Comparison of ENCODE assay signal across 17 mouse cellular contexts in the genomic region with DNA sequence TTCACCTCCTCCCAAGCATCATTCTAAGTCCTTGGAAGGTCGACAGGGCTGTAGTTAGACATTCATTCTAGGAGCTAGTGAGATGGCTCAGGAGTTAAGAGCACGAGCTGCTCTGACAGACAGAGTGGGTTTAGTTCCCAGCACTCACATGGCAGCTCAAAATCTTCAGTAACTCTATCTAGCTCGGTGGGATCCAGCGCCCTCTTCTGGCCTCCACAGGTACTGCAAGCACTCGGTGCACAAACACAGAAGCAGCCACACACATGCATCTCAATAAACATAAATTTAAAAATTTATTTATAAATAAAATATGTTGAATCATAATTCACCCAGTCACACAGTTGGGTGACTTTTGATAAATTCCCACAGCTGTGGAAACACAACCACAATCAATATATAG.
DNase-seq lines count a peak whose midpoint lies in the region; ATAC-seq and TF ChIP-seq lines count a peak whose summit lies in the region.
"Had no signal": no experiment of that assay in that cellular context is flagged by ENCODE, and none has a peak within 500 bp of the region (broad histone marks: within the 10 kb centered on the region; RNA-seq: fewer than 3 reads in every experiment).

No protein-coding gene starts in this region.

- peaks cover 20% of the 10 kb centered on the region; the same call in 1 of the 2 replicates for H3K9me3 ChIP-seq in liver, embryonic 12.5 days (replicated peaks)
- H3K9me3 ChIP-seq in ES-Bruce4 (replicated peaks; ENCODE audit: control insufficient read depth, insufficient read depth, low read length, poor library complexity, severe bottlenecking), result no peaks in the 10 kb centered on the region; the same call in 1 of the 2 replicates
- 0 out of 2 replicates have a peak, but pooled peaks cover 3% of the 10 kb centered on the region for H3K9me3 ChIP-seq in forebrain, embryonic 15.5 days
- H3K9me3 ChIP-seq: forebrain, embryonic 13.5 days; heart, embryonic 15.5 days; kidney, embryonic 15.5 days had no signal

- H3K36me3 ChIP-seq in liver, adult 2 months (ENCODE audit: control insufficient read depth, insufficient read depth, low read length), result no peaks in the 10 kb centered on the region
- H3K36me3 ChIP-seq in liver, embryonic 12.5 days, result no peaks in the 10 kb centered on the region
- H3K36me3 ChIP-seq in ES-Bruce4 (ENCODE audit: control insufficient read depth, insufficient read depth, low read length, poor library complexity, severe bottlenecking), result no peaks in the 10 kb centered on the region
- H3K36me3 ChIP-seq in forebrain, embryonic 15.5 days, result no peaks in the 10 kb centered on the region
- H3K36me3 ChIP-seq: heart, embryonic 15.5 days; hindbrain, embryonic 10.5 days; kidney, embryonic 15.5 days had no signal

- DNase-seq in gastrocnemius, adult 2 months, result no peak
- no peak for DNase-seq in gastrocnemius, postnatal 36 days
- no peak for DNase-seq in liver, adult 2 months (ENCODE audit: extremely low read depth, low read depth, low spot score)
- DNase-seq in spleen, postnatal 4 days (ENCODE audit: low spot score in 2 of 2), result no peak
- DNase-seq: cerebellum, postnatal 10 days; lung, adult 18-20 months; midbrain, embryonic 14.5 days; thymus, postnatal 25 days had no signal

- no peak overlapping the region for H3K4me2 ChIP-seq in liver, embryonic 12.5 days
- no peak overlapping the region for H3K4me2 ChIP-seq in forebrain, embryonic 15.5 days (replicated peaks)
- H3K4me2 ChIP-seq: forebrain, embryonic 13.5 days; heart, embryonic 15.5 days; kidney, embryonic 15.5 days had no signal

- H3K4me3 ChIP-seq in gastrocnemius, adult 2 months, result no peak overlapping the region
- H3K4me3 ChIP-seq in liver, adult 2 months (ENCODE audit: insufficient read depth, low read depth, low read length), result no peak overlapping the region
- H3K4me3 ChIP-seq in liver, embryonic 12.5 days, result no peak overlapping the region
- H3K4me3 ChIP-seq in ES-Bruce4 (ENCODE audit: low read depth, low read length), result no peak overlapping the region
- no peak overlapping the region for H3K4me3 ChIP-seq in cortical plate, adult 2 months (ENCODE audit: insufficient read depth, low read length)
- no peak overlapping the region for H3K4me3 ChIP-seq in forebrain, embryonic 15.5 days
- H3K4me3 ChIP-seq: forebrain, embryonic 13.5 days; heart, embryonic 15.5 days; hindbrain, embryonic 10.5 days; kidney, embryonic 15.5 days had no signal

- no peak for ATAC-seq in liver, embryonic 12.5 days
- ATAC-seq in forebrain, embryonic 15.5 days (replicated peaks), result no peak
- ATAC-seq: inflammation-experienced regulatory T-cells, adult 6 months had no signal

- no peaks in the 10 kb centered on the region for H3K4me1 ChIP-seq in liver, adult 2 months (ENCODE audit: control insufficient read depth, insufficient read depth, low read length)
- no peaks in the 10 kb centered on the region for H3K4me1 ChIP-seq in liver, embryonic 12.5 days
- no peaks in the 10 kb centered on the region for H3K4me1 ChIP-seq in ES-Bruce4 (ENCODE audit: control insufficient read depth, insufficient read depth, low read length)
- peaks cover 3% of the 10 kb centered on the region; the same call in 1 of the 2 replicates for H3K4me1 ChIP-seq in cortical plate, adult 2 months (ENCODE audit: control insufficient read depth, insufficient read depth, low read length)
- peaks cover 11% of the 10 kb centered on the region; the same call in 1 of the 2 replicates for H3K4me1 ChIP-seq in forebrain, embryonic 15.5 days
- H3K4me1 ChIP-seq: forebrain, embryonic 13.5 days; heart, embryonic 15.5 days; hindbrain, embryonic 10.5 days; kidney, embryonic 15.5 days had no signal

- no peaks in the 10 kb centered on the region for H3K27me3 ChIP-seq in liver, adult 2 months (ENCODE audit: control insufficient read depth, insufficient read depth, low read length)
- no peaks in the 10 kb centered on the region for H3K27me3 ChIP-seq in liver, embryonic 12.5 days (replicated peaks)
- H3K27me3 ChIP-seq in ES-Bruce4 (ENCODE audit: control insufficient read depth, insufficient read depth, low read length, poor library complexity, severe bottlenecking), result no peaks in the 10 kb centered on the region
- H3K27me3 ChIP-seq in forebrain, embryonic 15.5 days, result no peaks in the 10 kb centered on the region
- H3K27me3 ChIP-seq: forebrain, embryonic 13.5 days; heart, embryonic 15.5 days; kidney, embryonic 15.5 days had no signal

- WGBS in liver, adult 2 months, result 70% methylated on average over 5 of the region's 5 CpGs
- WGBS in liver, embryonic 12.5 days (ENCODE audit: insufficient replicate concordance), result 60% methylated on average over 5 of the region's 5 CpGs
- WGBS in forebrain, embryonic 15.5 days, result 81% methylated on average over 5 of the region's 5 CpGs

- TF ChIP-seq EP300 in ES-Bruce4 (IDR thresholded peaks at IDR 0.05; ENCODE audit: insufficient read depth, low read depth, low read length), result no peak

- TF ChIP-seq POLR2A in liver, adult 2 months (IDR thresholded peaks at IDR 0.05; ENCODE audit: extremely low read depth, insufficient read depth, low read length), result no peak
- TF ChIP-seq POLR2A in ES-Bruce4 (IDR thresholded peaks at IDR 0.05; ENCODE audit: insufficient read depth, low read length), result no peak
- no peak for TF ChIP-seq POLR2A in cortical plate, adult 2 months (IDR thresholded peaks at IDR 0.05; ENCODE audit: extremely low read depth, insufficient read depth, low read length)

- no peaks in the 10 kb centered on the region for H3K79me2 ChIP-seq in liver, adult 2 months (ENCODE audit: control insufficient read depth, insufficient read depth, low read length)

- H3K9ac ChIP-seq in liver, adult 2 months (ENCODE audit: low read depth, low read length), result no peak overlapping the region
- H3K9ac ChIP-seq in liver, embryonic 12.5 days, result no peak overlapping the region
- no peak overlapping the region for H3K9ac ChIP-seq in ES-Bruce4 (ENCODE audit: low read depth, poor library complexity, severe bottlenecking)
- no peak overlapping the region for H3K9ac ChIP-seq in forebrain, embryonic 15.5 days (replicated peaks)
- H3K9ac ChIP-seq: forebrain, embryonic 13.5 days; heart, embryonic 15.5 days; kidney, embryonic 15.5 days had no signal

- intact Hi-C loops in gastrocnemius, adult 2 months (cut with DNase I), result no loop called here
- intact Hi-C loops in gastrocnemius, postnatal 36 days (cut with DNase I), result no loop called here

- peak; percentile 27 for TF ChIP-seq CTCF in gastrocnemius, adult 2 months (IDR thresholded peaks at IDR 0.05)
- peak; percentile 20; the same call in 1 of the 2 replicates for TF ChIP-seq CTCF in liver, adult 2 months (IDR thresholded peaks at IDR 0.05; ENCODE audit: low read depth, low read length)
- TF ChIP-seq CTCF in ES-Bruce4 (IDR thresholded peaks at IDR 0.05; ENCODE audit: low read depth, low read length), result peak; percentile 33
- TF ChIP-seq CTCF in cortical plate, adult 2 months (IDR thresholded peaks at IDR 0.05; ENCODE audit: extremely low read depth, insufficient read depth, low read length), result 0 out of 2 replicates have a peak, but pooled peaks have one; percentile 14

- no peak overlapping the region for H3K27ac ChIP-seq in gastrocnemius, adult 2 months
- H3K27ac ChIP-seq in liver, adult 2 months (replicated peaks; ENCODE audit: insufficient read depth, low read depth, low read length), result no peak overlapping the region
- no peak overlapping the region for H3K27ac ChIP-seq in liver, embryonic 12.5 days
- H3K27ac ChIP-seq in ES-Bruce4 (ENCODE audit: insufficient read depth, low read length), result no peak overlapping the region
- no peak overlapping the region for H3K27ac ChIP-seq in cortical plate, adult 2 months (ENCODE audit: insufficient read depth, low read length)
- no peak overlapping the region for H3K27ac ChIP-seq in forebrain, embryonic 15.5 days (replicated peaks)
- H3K27ac ChIP-seq: forebrain, embryonic 13.5 days; heart, embryonic 15.5 days; hindbrain, embryonic 10.5 days; kidney, embryonic 15.5 days had no signal
